Mouse (Mus musculus) limb, embryonic 14.5 days (tissue): ENCODE data around the gene Pdcd7. TPM values are rescaled to one million over a fixed set of nuclear protein-coding genes. Genes with fewer than 3 reads are reported as not detected.

Experiments used
- ATAC-seq: fragments of 200-750 bp; cut with Nextera tagmentation; 2 replicates; pipeline ENCODE4 v1.8.0; 2017; ENCODE audit warnings: low read depth, moderate number of reproducible peaks, moderate TSS enrichment; ENCODE audit not compliant: low FRiP score
- DNase-seq: peaks from one replicate; pipeline ENCODE4 v3.0.0-alpha.2; 2015; ENCODE audit warnings: low spot score
- H3K27ac ChIP-seq: fragments of 300-500 bp; sonication (generic); replicated peaks from 2 replicates; pipeline ENCODE4 v1.5.1; 2014; ENCODE audit warnings: low read depth, mild to moderate bottlenecking, low read length, moderate library complexity, mixed read lengths
- H3K27me3 ChIP-seq: fragments of 300-500 bp; sonication (generic); 2 replicates; pipeline ENCODE4 v1.6.1; 2014; ENCODE audit warnings: low read length, mixed read lengths; ENCODE audit not compliant: control insufficient read depth, insufficient read depth
- H3K36me3 ChIP-seq: fragments of 300-500 bp; sonication (generic); 2 replicates; pipeline ENCODE4 v1.6.1; 2014; ENCODE audit warnings: mild to moderate bottlenecking, low read length, moderate library complexity, mixed read lengths; ENCODE audit not compliant: control insufficient read depth, insufficient read depth
- H3K4me1 ChIP-seq: fragments of 300-500 bp; sonication (generic); 2 replicates; pipeline ENCODE4 v1.6.1; 2014; ENCODE audit warnings: antibody characterized with exemption, low read length, mixed read lengths; ENCODE audit not compliant: control insufficient read depth, insufficient read depth
- H3K4me2 ChIP-seq: fragments of 300-500 bp; sonication (generic); replicated peaks from 2 replicates; pipeline ENCODE4 v1.6.1; 2014; ENCODE audit warnings: low read depth, mild to moderate bottlenecking, low read length, moderate library complexity; ENCODE audit not compliant: severe bottlenecking
- H3K4me3 ChIP-seq: fragments of 300-500 bp; sonication (generic); replicated peaks from 2 replicates; pipeline ENCODE4 v1.5.1; 2014; ENCODE audit warnings: low read length
- H3K9ac ChIP-seq: fragments of 300-500 bp; sonication (generic); 2 replicates; pipeline ENCODE4 v1.6.1; 2014; ENCODE audit warnings: mild to moderate bottlenecking, low read depth, low read length, moderate library complexity; ENCODE audit not compliant: severe bottlenecking
- H3K9me3 ChIP-seq: fragments of 300-500 bp; sonication (generic); 2 replicates; pipeline ENCODE4 v1.6.1; 2016; ENCODE audit warnings: low read length; ENCODE audit not compliant: control insufficient read depth
- POLR2A ChIP-seq: fragments of 200-500 bp; IDR thresholded peaks from 2 replicates; pipeline ENCODE4 v1.8.0; 2012; ENCODE audit warnings: inconsistent platforms, mild to moderate bottlenecking, moderate library complexity, borderline replicate concordance; ENCODE audit not compliant: insufficient read depth, insufficient read length; ENCODE audit errors: extremely low read depth
- WGBS: fragments of 180-500 bp; shearing (Covaris S2); extraction: QIAGEN DNeasy Blood & Tissue Kit; methylation state at CpG from one replicate; pipeline ENCODE4 v1.1.7; 2014; 5-methylcytosine and 5-hydroxymethylcytosine counted together
- polyA plus RNA-seq, 2 experiments: library from polyadenylated mRNA; depleted of rRNA in 1 of 2; stranded (reverse) in 1 of 2; unstranded in 1 of 2; fragments of >200 nt; fragmentation: Nextera tagmentation in 1 of 2; extraction: Ambion mirVana in 1 of 2; gene quantifications; 2 replicates each; pipeline versions ENCODE4 v1.2.1 to v1.2.3; 2012 to 2014

The Pdcd7 gene
- polyA plus RNA-seq, 2 experiments = 15.7 to 16.2 TPM

- no peaks in the 10 kb centered on the region for H3K27me3 ChIP-seq
- no peaks in the 10 kb centered on the region for H3K36me3 ChIP-seq
- 73% methylated on average over 4 of the region's 4 CpGs for WGBS
- H3K4me3 ChIP-seq = no peak overlapping the region
- H3K9me3 ChIP-seq = no peaks in the 10 kb centered on the region
- H3K4me1 ChIP-seq = no peaks in the 10 kb centered on the region
- H3K4me2 ChIP-seq = no peak overlapping the region
- no peak for DNase-seq
- H3K27ac ChIP-seq = no peak overlapping the region
- no peak overlapping the region for H3K9ac ChIP-seq
- no peak for TF ChIP-seq POLR2A
- no peak for ATAC-seq
These were observed 35.2 kb downstream of the Pdcd7 start for GRCm38 (mm10) chr9:65381017-65381590.

- no peak overlapping the region for H3K4me3 ChIP-seq
- no peaks in the 10 kb centered on the region for H3K36me3 ChIP-seq
- DNase-seq (no peak), ATAC-seq (no peak)
- H3K9me3 ChIP-seq = no peaks in the 10 kb centered on the region
- no peak overlapping the region for H3K27ac ChIP-seq
- no peak overlapping the region for H3K9ac ChIP-seq
- H3K4me1 ChIP-seq = no peaks in the 10 kb centered on the region
- 67% methylated on average over 6 of the region's 6 CpGs for WGBS
- TF ChIP-seq POLR2A = no peak
- H3K4me2 ChIP-seq = no peak overlapping the region
- H3K27me3 ChIP-seq = no peaks in the 10 kb centered on the region
These were observed 36.3 kb downstream of the Pdcd7 start for GRCm38 (mm10) chr9:65382031-65382750.

GRCm38 (mm10) chr9:65382751-65383097 is 36.8 kb downstream of the Pdcd7 start:
- no peak overlapping the region for H3K4me3 ChIP-seq
- no peak overlapping the region for H3K9ac ChIP-seq
- H3K4me1 ChIP-seq = no peaks in the 10 kb centered on the region
- no peak for ATAC-seq
- TF ChIP-seq POLR2A = no peak
- no peak for DNase-seq
- no peaks in the 10 kb centered on the region for H3K36me3 ChIP-seq
- no peaks in the 10 kb centered on the region for H3K27me3 ChIP-seq
- no peak overlapping the region for H3K4me2 ChIP-seq
- H3K9me3 ChIP-seq = no peaks in the 10 kb centered on the region
- H3K27ac ChIP-seq = no peak overlapping the region
- WGBS = 40% methylated on average over 3 of the region's 3 CpGs

GRCm38 (mm10) chr9:65384276-65384675 is 38.4 kb downstream of the Pdcd7 start:
- ATAC-seq = no peak
- Histone ChIP-seq H3K9ac (no peak overlapping the region), H3K27ac (no peak overlapping the region), H3K4me1 (no peaks in the 10 kb centered on the region), H3K4me3 (no peak overlapping the region), H3K36me3 (no peaks in the 10 kb centered on the region), H3K4me2 (no peak overlapping the region), H3K9me3 (no peaks in the 10 kb centered on the region), H3K27me3 (no peaks in the 10 kb centered on the region)
- 25% methylated on average over 3 of the region's 3 CpGs for WGBS
- DNase-seq = no peak
- TF ChIP-seq POLR2A = no peak

GRCm38 (mm10) chr9:65386373-65387140 is 40.7 kb downstream of the Pdcd7 start:
- Histone ChIP-seq H3K27me3 (peaks cover 16% of the 10 kb centered on the region), H3K36me3 (no peaks in the 10 kb centered on the region), H3K27ac (no peak overlapping the region), H3K4me1 (no peaks in the 10 kb centered on the region), H3K4me3 (no peak overlapping the region), H3K9me3 (no peaks in the 10 kb centered on the region), H3K9ac (no peak overlapping the region), H3K4me2 (no peak overlapping the region)
- no peak for DNase-seq
- ATAC-seq = no peak
- 17% methylated on average over 8 of the region's 8 CpGs for WGBS
- no peak for TF ChIP-seq POLR2A
